Mouse (Mus musculus): ENCODE measurements around the gene Pip5k1a. TPM values are rescaled to one million over a fixed set of nuclear protein-coding genes. Genes with fewer than 3 reads are reported as not detected.
A peak's percentile ranks its signal among the peaks of the same experiment; 100 is the strongest.
"Not testable (repeated sequence)": the region's sequence is repeated elsewhere in the genome, so short reads cannot be mapped to it uniquely, and the experiment has no call there.

Gene Pip5k1a
- polyA plus RNA-seq, 1 experiment from 2014 or later, result 12.7 TPM

DNA sequence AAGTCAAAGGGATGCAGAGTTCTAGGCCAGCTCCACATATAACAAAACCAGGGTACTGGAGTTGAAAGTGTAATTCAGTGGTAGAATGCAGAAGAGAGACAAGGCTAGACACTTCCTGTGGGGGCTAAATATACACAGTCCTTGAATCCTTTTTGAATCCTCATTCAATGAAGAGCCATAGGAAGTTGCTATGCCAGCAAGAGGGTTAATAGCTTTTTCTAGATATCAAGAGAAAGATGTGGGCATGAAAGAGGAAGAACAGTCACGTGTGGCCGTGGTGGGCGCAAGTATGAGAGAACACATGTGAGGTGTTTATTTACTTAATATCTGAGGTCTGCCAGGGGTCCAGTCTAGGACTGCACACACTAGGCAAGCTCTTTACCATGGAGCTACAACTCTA, 29.6 kb upstream of the Pip5k1a start:
- ATAC-seq (ENCODE audit: low FRiP score), result no peak
- H3K27me3 ChIP-seq (ENCODE audit: control insufficient read depth, insufficient read depth, low read length), result no peaks in the 10 kb centered on the region
- no peaks in the 10 kb centered on the region for H3K9me3 ChIP-seq (ENCODE audit: control insufficient read depth, low read length)
- H3K36me3 ChIP-seq (replicated peaks; ENCODE audit: control insufficient read depth, insufficient read depth), result peaks cover 25% of the 10 kb centered on the region
- 96% methylated on average over 3 of the region's 3 CpGs for WGBS
- H3K9ac ChIP-seq, result no peak overlapping the region
- no peak overlapping the region for H3K4me2 ChIP-seq (replicated peaks)
- DNase-seq (ENCODE audit: low spot score), result no peak
- H3K4me1 ChIP-seq (replicated peaks; ENCODE audit: control insufficient read depth, insufficient read depth, low read length), result peaks cover 13% of the 10 kb centered on the region
- no peak overlapping the region for H3K27ac ChIP-seq
- H3K4me3 ChIP-seq (replicated peaks; ENCODE audit: low read length), result no peak overlapping the region

DNA sequence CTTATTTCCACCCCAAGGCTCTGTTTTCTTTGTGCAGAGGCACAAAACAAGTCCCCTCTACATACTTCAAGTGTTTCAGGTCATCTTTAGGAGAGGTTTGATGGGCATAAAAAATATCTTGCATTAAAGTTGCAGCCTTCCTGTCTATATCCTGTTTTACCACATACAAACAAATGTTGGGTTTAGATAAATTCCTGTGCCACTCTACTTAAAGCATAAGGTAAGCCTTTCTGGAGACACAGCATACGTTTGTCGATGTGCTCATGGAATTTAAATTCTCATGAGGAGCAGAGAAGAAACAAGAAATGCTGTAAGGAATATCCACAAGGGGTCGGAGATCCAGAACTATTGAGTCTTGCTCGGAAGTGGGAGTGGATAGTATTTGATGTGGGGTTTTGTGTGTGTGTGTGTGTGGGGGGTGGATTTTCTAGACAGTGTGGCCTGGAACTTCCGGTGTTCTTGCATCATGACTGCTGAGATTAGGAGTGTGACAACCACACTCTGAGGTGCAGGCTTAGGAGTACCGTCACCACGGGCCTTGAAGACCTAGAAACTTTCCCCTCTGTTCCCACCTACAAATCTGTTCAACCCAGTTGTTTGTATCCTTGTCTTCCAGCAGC, 28.8 kb upstream of the Pip5k1a start:
- Histone ChIP-seq H3K4me1 (replicated peaks; ENCODE audit: control insufficient read depth, insufficient read depth, low read length) (peaks cover 13% of the 10 kb centered on the region), H3K36me3 (replicated peaks; ENCODE audit: control insufficient read depth, insufficient read depth) (peaks cover 26% of the 10 kb centered on the region), H3K4me2 (replicated peaks) (peak overlapping the region; percentile 60), H3K27me3 (ENCODE audit: control insufficient read depth, insufficient read depth, low read length) (no peaks in the 10 kb centered on the region), H3K9ac (peak overlapping the region; percentile 46; the same call in 1 of the 2 replicates), H3K4me3 (replicated peaks; ENCODE audit: low read length) (peak overlapping the region; percentile 32; the same call in 1 of the 2 replicates), H3K27ac (no peak overlapping the region), H3K9me3 (ENCODE audit: control insufficient read depth, low read length) (no peaks in the 10 kb centered on the region)
- DNase-seq (ENCODE audit: low spot score) (no peak), ATAC-seq (ENCODE audit: low FRiP score) (no peak)
- WGBS, result 91% methylated on average over 7 of the region's 7 CpGs

DNA sequence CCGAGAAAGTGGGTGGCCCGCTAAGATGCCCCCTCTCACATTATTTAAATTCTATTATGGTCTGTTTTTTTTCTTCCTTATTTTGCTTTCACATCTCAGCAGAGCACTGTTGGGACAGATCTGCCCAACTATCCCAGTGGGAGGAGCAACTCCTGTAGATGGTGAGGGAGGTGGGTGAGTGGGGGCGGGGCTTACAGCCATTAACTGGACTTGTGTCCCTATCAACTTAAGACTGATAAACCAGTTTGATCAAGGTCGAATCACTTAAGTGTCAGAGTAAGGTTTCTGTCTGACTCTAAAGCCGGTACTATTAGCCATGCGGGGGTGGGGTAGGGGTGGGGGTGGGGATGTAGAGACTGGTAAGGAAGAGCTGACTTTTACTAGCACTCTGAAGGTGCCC, 28.3 kb upstream of the Pip5k1a start:
- peak overlapping the region; percentile 46 for H3K9ac ChIP-seq
- peaks cover 13% of the 10 kb centered on the region for H3K4me1 ChIP-seq (replicated peaks; ENCODE audit: control insufficient read depth, insufficient read depth, low read length)
- H3K27ac ChIP-seq, result no peak overlapping the region
- H3K36me3 ChIP-seq (replicated peaks; ENCODE audit: control insufficient read depth, insufficient read depth), result peaks cover 26% of the 10 kb centered on the region
- H3K4me3 ChIP-seq (replicated peaks; ENCODE audit: low read length), result peak overlapping the region; percentile 32
- ATAC-seq (ENCODE audit: low FRiP score) (no peak), DNase-seq (ENCODE audit: low spot score) (no peak)
- H3K9me3 ChIP-seq (ENCODE audit: control insufficient read depth, low read length), result no peaks in the 10 kb centered on the region
- WGBS, result 34% methylated on average over 6 of the region's 6 CpGs
- no peaks in the 10 kb centered on the region for H3K27me3 ChIP-seq (ENCODE audit: control insufficient read depth, insufficient read depth, low read length)
- peak overlapping the region; percentile 60 for H3K4me2 ChIP-seq (replicated peaks)

DNA sequence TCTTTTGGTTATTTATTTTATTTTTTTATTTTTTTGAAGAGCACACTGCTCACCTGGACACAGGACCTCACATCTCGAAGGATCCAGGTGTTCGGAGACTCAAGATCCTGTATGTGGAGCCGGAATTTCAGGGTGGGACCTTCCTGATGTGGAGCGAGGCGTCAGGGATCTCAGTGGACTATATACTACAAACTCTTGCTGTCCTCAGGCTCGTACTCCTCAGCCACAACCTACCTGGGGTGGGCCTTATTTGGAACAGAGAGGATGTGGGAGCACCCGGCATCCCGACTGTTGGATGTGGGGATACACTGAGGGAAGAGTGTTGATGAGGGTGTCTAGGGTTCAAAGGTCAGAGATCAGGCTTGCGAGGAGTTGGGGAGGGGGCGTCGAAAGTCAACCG, 27.4 kb upstream of the Pip5k1a start:
- peak overlapping the region; percentile 43 for H3K4me3 ChIP-seq (replicated peaks; ENCODE audit: low read length)
- not testable (repeated sequence) for H3K4me2 ChIP-seq (replicated peaks); H3K9me3 ChIP-seq (ENCODE audit: control insufficient read depth, low read length); H3K27ac ChIP-seq; H3K9ac ChIP-seq; H3K27me3 ChIP-seq (ENCODE audit: control insufficient read depth, insufficient read depth, low read length); DNase-seq (ENCODE audit: low spot score)
- peaks cover 27% of the 10 kb centered on the region for H3K36me3 ChIP-seq (replicated peaks; ENCODE audit: control insufficient read depth, insufficient read depth)
- WGBS, result no CpG with 5 or more reads among the region's 12 CpGs
- peak; percentile 55 for ATAC-seq (ENCODE audit: low FRiP score)
- peaks cover 13% of the 10 kb centered on the region for H3K4me1 ChIP-seq (replicated peaks; ENCODE audit: control insufficient read depth, insufficient read depth, low read length)

DNA sequence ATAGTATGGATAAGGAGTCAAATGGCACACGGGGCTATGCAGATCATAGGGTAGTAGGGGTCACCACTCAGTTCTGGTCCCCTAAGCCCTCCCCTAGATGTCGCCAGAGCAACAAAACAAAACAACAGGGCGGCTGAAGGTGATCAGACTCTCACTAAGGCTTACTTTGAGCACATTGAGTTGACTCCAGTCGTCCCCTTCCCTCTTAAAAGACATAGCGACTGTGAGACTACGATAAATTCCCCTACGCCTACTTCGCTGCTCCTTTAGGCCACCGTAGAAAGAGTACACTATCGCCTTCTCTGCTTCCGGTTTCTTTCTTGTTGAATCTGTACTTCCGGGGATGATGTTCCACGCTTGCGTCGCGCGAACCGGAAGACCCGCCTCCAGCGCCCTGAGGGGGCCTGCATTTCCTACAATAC, 27.0 kb upstream of the Pip5k1a start, which contains the start of the genes Scnm1 and Lysmd1:
Gene Scnm1 (minus strand): TSS at position 332 of the 422 bp plus-strand sequence.
Gene Lysmd1 (plus strand): TSS at position 409 of the 422 bp plus-strand sequence.
- under 1% methylated on average over 20 of the region's 20 CpGs for WGBS
- peak within 1 kb of the TSS; percentile 73 for H3K27ac ChIP-seq
- peaks cover 29% of the 10 kb centered on the region for H3K36me3 ChIP-seq (replicated peaks; ENCODE audit: control insufficient read depth, insufficient read depth)
- peak within 1 kb of the TSS; percentile 43 for H3K4me3 ChIP-seq (replicated peaks; ENCODE audit: low read length)
- H3K4me2 ChIP-seq (replicated peaks), result peak within 1 kb of the TSS; percentile 81
- H3K9ac ChIP-seq, result peak within 1 kb of the TSS; percentile 63
- no peaks in the 10 kb centered on the region for H3K9me3 ChIP-seq (ENCODE audit: control insufficient read depth, low read length)
- H3K27me3 ChIP-seq (ENCODE audit: control insufficient read depth, insufficient read depth, low read length), result no peaks in the 10 kb centered on the region
- DNase-seq (ENCODE audit: low spot score) (peak; percentile 94), ATAC-seq (ENCODE audit: low FRiP score) (peak; percentile 94)
- peaks cover 13% of the 10 kb centered on the region for H3K4me1 ChIP-seq (replicated peaks; ENCODE audit: control insufficient read depth, insufficient read depth, low read length)

DNA sequence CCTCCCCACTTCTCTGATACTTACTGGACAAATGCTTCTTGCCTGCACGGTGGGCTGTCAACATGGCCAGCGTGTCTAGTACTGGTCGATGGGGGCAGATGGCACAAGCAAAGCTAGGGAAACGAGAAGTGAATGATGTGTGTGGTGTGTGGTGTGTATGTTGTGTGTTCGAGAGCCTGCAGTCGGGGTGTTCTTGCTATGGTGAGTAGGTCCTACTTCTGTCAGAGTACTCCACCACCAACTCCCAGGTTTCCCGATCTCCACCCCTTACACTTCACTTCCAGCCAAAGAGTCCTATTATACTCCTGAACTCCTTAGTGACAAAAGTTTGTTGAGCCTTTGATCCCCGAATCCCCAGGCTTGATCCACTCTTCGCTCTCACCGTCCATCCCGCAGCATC, 26.4 kb upstream of the Pip5k1a start:
- 62% methylated on average over 11 of the region's 11 CpGs for WGBS
- H3K27ac ChIP-seq, result peak overlapping the region; percentile 73
- ATAC-seq (ENCODE audit: low FRiP score), result peak; percentile 9; the same call in 1 of the 2 replicates

DNA sequence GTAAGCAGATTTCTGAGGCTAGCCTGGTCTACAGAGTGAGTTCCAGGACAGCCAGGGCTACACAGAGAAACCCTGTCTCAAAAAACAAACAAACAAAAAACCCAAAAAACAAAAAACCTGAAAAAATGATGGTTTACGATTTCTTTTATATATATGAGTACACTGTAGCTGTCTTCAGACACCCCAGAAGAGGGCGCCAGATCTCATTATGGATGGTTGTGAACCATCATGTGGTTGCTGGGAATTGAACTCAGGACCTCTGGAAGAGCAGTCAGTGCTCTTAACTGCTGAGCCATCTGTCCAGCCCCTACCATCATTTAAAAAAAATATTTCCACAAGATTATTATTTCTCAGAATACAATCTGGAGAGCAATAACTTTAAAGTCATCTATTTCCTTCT, 25.7 kb upstream of the Pip5k1a start:
- ATAC-seq (ENCODE audit: low FRiP score); DNase-seq (ENCODE audit: low spot score); H3K27me3 ChIP-seq (ENCODE audit: control insufficient read depth, insufficient read depth, low read length); H3K4me3 ChIP-seq (replicated peaks; ENCODE audit: low read length); H3K4me2 ChIP-seq (replicated peaks); H3K9ac ChIP-seq; H3K9me3 ChIP-seq (ENCODE audit: control insufficient read depth, low read length); H3K27ac ChIP-seq: not testable (repeated sequence)
- 86% methylated on average over 2 of the region's 2 CpGs for WGBS
- Histone ChIP-seq H3K36me3 (replicated peaks; ENCODE audit: control insufficient read depth, insufficient read depth) (peaks cover 29% of the 10 kb centered on the region), H3K4me1 (replicated peaks; ENCODE audit: control insufficient read depth, insufficient read depth, low read length) (peaks cover 13% of the 10 kb centered on the region)

More for the DNA sequence above, 26.4 kb upstream of the Pip5k1a start:
- Histone ChIP-seq H3K4me2 (replicated peaks) (peak overlapping the region; percentile 81), H3K9me3 (ENCODE audit: control insufficient read depth, low read length) (no peaks in the 10 kb centered on the region), H3K27me3 (ENCODE audit: control insufficient read depth, insufficient read depth, low read length) (no peaks in the 10 kb centered on the region), H3K9ac (peak overlapping the region; percentile 63), H3K36me3 (replicated peaks; ENCODE audit: control insufficient read depth, insufficient read depth) (peaks cover 29% of the 10 kb centered on the region), H3K4me1 (replicated peaks; ENCODE audit: control insufficient read depth, insufficient read depth, low read length) (peaks cover 13% of the 10 kb centered on the region), H3K4me3 (replicated peaks; ENCODE audit: low read length) (peak overlapping the region; percentile 43)
- no peak for DNase-seq (ENCODE audit: low spot score)

DNA sequence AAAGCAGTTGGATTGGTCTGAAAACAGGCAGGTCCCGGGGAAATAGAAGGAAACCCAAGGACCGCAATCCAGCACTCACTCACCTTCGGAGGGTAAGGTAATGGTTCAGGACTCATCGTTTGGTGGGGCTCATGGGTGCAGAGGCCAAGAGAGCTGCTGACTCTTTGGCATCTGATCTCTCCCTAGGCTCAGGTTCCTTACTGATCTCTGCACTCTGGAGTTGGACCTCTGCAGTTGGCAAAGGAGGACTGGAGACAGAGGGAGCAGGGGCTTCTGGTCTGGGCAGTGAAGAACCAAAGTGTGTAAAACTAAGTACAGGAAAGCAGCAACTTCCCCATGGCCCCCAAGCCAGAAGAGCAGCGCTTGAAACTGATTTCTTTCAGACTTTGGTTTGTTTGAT, 23.4 kb upstream of the Pip5k1a start:
- WGBS, result 88% methylated on average over 5 of the region's 5 CpGs
- Histone ChIP-seq H3K4me1 (replicated peaks; ENCODE audit: control insufficient read depth, insufficient read depth, low read length) (peaks cover 8% of the 10 kb centered on the region), H3K27me3 (ENCODE audit: control insufficient read depth, insufficient read depth, low read length) (no peaks in the 10 kb centered on the region)

DNA sequence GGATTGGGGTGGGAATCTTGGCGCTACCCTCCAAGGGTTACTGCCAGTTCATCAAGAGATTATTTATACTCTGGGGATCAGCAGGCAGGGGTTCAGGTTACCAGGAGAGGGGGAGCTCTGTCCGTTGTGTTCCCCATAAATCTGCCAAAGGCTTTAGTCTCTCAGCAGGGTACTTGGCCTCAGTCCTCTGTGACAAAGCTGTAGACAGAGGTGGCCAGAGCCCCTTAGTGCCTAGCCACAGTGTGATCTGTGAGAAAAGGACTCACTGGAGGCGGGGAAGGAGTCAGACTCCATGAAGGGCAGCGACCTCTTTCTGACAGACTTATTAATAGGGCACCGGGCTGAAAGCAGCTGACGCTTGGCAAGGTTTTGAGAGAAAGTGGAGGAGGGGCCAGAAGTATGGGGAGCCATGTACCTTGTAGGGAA, 22.5 kb upstream of the Pip5k1a start:
- WGBS, result 50% methylated on average over 6 of the region's 6 CpGs
- Histone ChIP-seq H3K4me3 (replicated peaks; ENCODE audit: low read length) (no peak overlapping the region), H3K9me3 (ENCODE audit: control insufficient read depth, low read length) (no peaks in the 10 kb centered on the region), H3K36me3 (replicated peaks; ENCODE audit: control insufficient read depth, insufficient read depth) (peaks cover 29% of the 10 kb centered on the region), H3K4me2 (replicated peaks) (no peak overlapping the region), H3K27me3 (ENCODE audit: control insufficient read depth, insufficient read depth, low read length) (no peaks in the 10 kb centered on the region), H3K27ac (no peak overlapping the region), H3K4me1 (replicated peaks; ENCODE audit: control insufficient read depth, insufficient read depth, low read length) (peaks cover 5% of the 10 kb centered on the region), H3K9ac (no peak overlapping the region)
- ATAC-seq (ENCODE audit: low FRiP score), result no peak
- DNase-seq (ENCODE audit: low spot score), result no peak

More for the DNA sequence above, 23.4 kb upstream of the Pip5k1a start:
- Histone ChIP-seq H3K36me3 (replicated peaks; ENCODE audit: control insufficient read depth, insufficient read depth) (peaks cover 29% of the 10 kb centered on the region), H3K4me3 (replicated peaks; ENCODE audit: low read length) (no peak overlapping the region), H3K9ac (no peak overlapping the region), H3K4me2 (replicated peaks) (no peak overlapping the region), H3K27ac (no peak overlapping the region), H3K9me3 (ENCODE audit: control insufficient read depth, low read length) (no peaks in the 10 kb centered on the region)
- ATAC-seq (ENCODE audit: low FRiP score), result no peak
- no peak for DNase-seq (ENCODE audit: low spot score)
